Mouse (Mus musculus) hindbrain, postnatal 0 days (tissue): ENCODE measurements around the gene Pxk. TPM values are rescaled to one million over a fixed set of nuclear protein-coding genes. Genes with fewer than 3 reads are reported as not detected.

ENCODE experiments used
- ATAC-seq: fragments of 200-750 bp; cut with Nextera tagmentation; 2 replicates; pipeline ENCODE4 v1.8.0; 2017; ENCODE audit warnings: mild to moderate bottlenecking, moderate TSS enrichment, moderate library complexity
- DNase-seq: peaks from one replicate; pipeline ENCODE4 v3.0.0-alpha.2; 2015; ENCODE audit warnings: low spot score
- H3K27ac ChIP-seq: fragments of 300-500 bp; sonication (generic); 2 replicates; pipeline ENCODE4 v1.5.1; 2014; ENCODE audit warnings: mild to moderate bottlenecking
- H3K27me3 ChIP-seq: fragments of 300-500 bp; sonication (generic); 2 replicates; pipeline ENCODE4 v1.6.1; 2014; ENCODE audit warnings: low read length, mixed read lengths; ENCODE audit not compliant: insufficient read depth
- H3K36me3 ChIP-seq: fragments of 300-500 bp; sonication (generic); 2 replicates; pipeline ENCODE4 v1.6.1; 2014; ENCODE audit warnings: low read length, mixed read lengths; ENCODE audit not compliant: insufficient read depth
- H3K4me1 ChIP-seq: fragments of 300-500 bp; sonication (generic); 2 replicates; pipeline ENCODE4 v1.6.1; 2014; ENCODE audit warnings: antibody characterized with exemption, low read length, mixed read lengths; ENCODE audit not compliant: insufficient read depth
- H3K4me2 ChIP-seq: fragments of 300-500 bp; sonication (generic); 2 replicates; pipeline ENCODE4 v1.6.1; 2014; ENCODE audit warnings: low read depth, mild to moderate bottlenecking, low read length, moderate library complexity, mixed read lengths
- H3K4me3 ChIP-seq: fragments of 300-500 bp; sonication (generic); 2 replicates; pipeline ENCODE4 v1.5.1; 2014; ENCODE audit warnings: low read length
- H3K9ac ChIP-seq: fragments of 300-500 bp; sonication (generic); replicated peaks from 2 replicates; pipeline ENCODE4 v1.6.1; 2014; ENCODE audit warnings: mild to moderate bottlenecking, low read length, moderate library complexity, mixed read lengths
- H3K9me3 ChIP-seq: fragments of 300-500 bp; sonication (generic); 2 replicates; pipeline ENCODE4 v1.6.1; 2016; ENCODE audit warnings: low read length, mixed read lengths
- CTCF ChIP-seq: IDR thresholded peaks from 2 replicates; pipeline ENCODE4 v1.5.1; 2016; ENCODE audit warnings: antibody characterized with exemption, control low read depth, low read depth
- WGBS: fragments of 180-500 bp; shearing (Covaris S2); extraction: QIAGEN DNeasy Blood & Tissue Kit; methylation state at CpG from one replicate; pipeline ENCODE4 v1.1.7; 2014; 5-methylcytosine and 5-hydroxymethylcytosine counted together
- polyA plus RNA-seq: library from polyadenylated mRNA; unstranded; fragments of >200 nt; fragmentation: Nextera tagmentation; extraction: Ambion mirVana; gene quantifications from 2 replicates; pipeline ENCODE4 v1.2.1, GENCODE M21; 2015
- total RNA-seq: library from RNA; depleted of rRNA; stranded (reverse); fragments of >200 nt; gene quantifications from 2 replicates; pipeline ENCODE4 v1.2.3, GENCODE M21; 2014; rRNA removed

Pxk gene
- total and polyA plus RNA-seq, 2 experiments from 2014 or later: 36.3 to 57.4 TPM

DNA sequence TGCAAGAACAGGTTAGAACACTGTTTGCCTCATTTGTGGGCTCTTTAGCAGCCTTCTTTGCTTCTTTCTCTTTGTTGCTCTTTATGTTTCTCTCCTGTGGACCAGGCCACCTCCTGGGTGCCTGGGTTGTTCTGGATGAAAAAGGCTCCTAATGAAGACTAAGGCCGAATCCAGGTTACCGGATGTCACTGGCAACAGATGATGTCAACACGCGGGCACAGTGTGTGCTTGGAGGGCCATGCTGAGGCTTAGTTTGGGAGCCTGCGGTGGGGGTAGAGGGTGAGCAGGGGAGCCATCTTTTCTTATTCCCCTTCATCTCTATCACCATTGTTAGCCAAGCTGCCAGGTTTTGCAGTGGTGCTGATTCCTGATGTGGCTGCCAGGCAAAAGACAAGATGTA lies 109.5 kb downstream of the Pxk start:
- H3K4me1 ChIP-seq: peaks cover 6% of the 10 kb centered on the region; the same call in 1 of the 2 replicates
- no peak overlapping the region for H3K27ac ChIP-seq
- TF ChIP-seq CTCF: no peak
- no peaks in the 10 kb centered on the region for H3K27me3 ChIP-seq
- DNase-seq: no peak
- no peaks in the 10 kb centered on the region for H3K9me3 ChIP-seq
- WGBS: 46% methylated on average over 5 of the region's 5 CpGs
- H3K36me3 ChIP-seq: no peaks in the 10 kb centered on the region
- no peak overlapping the region for H3K9ac ChIP-seq
- no peak overlapping the region for H3K4me3 ChIP-seq
- H3K4me2 ChIP-seq: no peak overlapping the region
- ATAC-seq: no peak

DNA sequence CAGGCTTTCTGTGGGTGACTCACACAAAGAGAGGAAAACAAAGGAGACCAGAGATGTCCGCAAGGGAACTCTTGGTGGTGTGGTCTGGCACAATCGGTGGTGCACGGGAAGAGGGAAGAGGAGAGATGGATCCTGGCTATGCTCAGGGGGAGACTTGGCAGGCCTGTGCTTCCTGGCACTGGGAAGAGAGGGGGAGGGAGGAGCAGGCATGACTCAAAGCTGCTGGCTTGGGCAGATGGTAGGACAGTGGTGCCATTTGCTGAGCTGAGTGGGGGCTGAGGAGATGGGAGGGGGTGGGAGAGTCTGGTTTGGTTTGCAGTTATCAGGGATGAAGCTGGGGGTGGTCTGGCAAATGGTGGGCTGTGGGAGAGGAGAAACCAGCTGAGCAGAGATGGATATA lies 110.9 kb downstream of the Pxk start:
- peak; percentile 56; the same call in 1 of the 2 replicates for ATAC-seq
- no peak for TF ChIP-seq CTCF
- 52% methylated on average over 3 of the region's 3 CpGs for WGBS

DNA sequence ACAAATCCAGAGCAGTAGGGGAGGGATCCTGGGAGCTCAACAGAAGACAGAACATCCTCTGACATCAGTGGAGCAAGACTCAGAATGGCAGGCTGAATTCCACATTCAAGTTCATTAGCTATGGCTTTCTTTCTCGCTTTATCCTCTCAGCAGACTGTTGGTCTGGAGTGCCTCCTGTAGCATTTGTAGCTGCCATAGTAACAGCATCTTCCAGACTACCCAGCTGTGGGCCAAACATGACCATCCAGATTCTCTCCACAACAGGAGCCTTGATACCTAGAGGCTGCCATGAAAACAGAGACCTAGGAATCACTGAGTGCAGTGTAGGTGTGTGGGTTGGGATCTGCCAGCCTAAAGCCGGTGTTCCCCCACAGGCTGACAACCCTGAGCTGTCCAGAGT lies 111.9 kb downstream of the Pxk start:
- WGBS: 82% methylated on average over 2 of the region's 2 CpGs
- DNase-seq: no peak

More for the DNA sequence above, 110.9 kb downstream of the Pxk start:
- no peak overlapping the region for H3K9ac ChIP-seq
- no peak overlapping the region for H3K4me2 ChIP-seq
- no peaks in the 10 kb centered on the region for H3K9me3 ChIP-seq
- no peaks in the 10 kb centered on the region for H3K27me3 ChIP-seq
- peaks cover 6% of the 10 kb centered on the region; the same call in 1 of the 2 replicates for H3K4me1 ChIP-seq
- DNase-seq: peak; percentile 69
- 0 out of 2 replicates have a peak overlapping the region, but pooled peaks have one; percentile 32 for H3K27ac ChIP-seq
- H3K4me3 ChIP-seq: no peak overlapping the region
- no peaks in the 10 kb centered on the region for H3K36me3 ChIP-seq

DNA sequence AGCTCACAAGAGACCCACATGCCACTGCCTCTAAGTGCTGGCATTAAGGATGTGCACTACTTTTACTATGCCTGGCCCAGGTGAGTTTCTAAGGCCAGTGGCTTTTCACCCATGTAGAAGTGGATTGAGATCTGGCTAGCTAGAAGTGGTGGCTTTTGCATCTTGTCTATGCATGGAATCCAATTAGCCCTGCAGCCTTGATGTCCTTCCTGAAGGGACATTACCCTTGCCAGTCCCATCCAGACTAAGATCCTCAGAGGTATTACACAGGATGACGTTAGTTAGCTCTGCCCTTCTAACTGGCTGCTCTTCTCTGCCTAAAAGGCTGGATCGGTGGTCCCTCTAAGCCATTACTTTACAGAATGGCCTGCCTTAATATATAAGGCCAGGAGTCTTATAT lies 115.0 kb downstream of the Pxk start:
- Histone ChIP-seq H3K4me3 (no peak overlapping the region), H3K27me3 (no peaks in the 10 kb centered on the region), H3K9me3 (no peaks in the 10 kb centered on the region), H3K9ac (no peak overlapping the region), H3K36me3 (no peaks in the 10 kb centered on the region), H3K4me2 (no peak overlapping the region), H3K4me1 (peaks cover 15% of the 10 kb centered on the region; the same call in 1 of the 2 replicates), H3K27ac (no peak overlapping the region)
- TF ChIP-seq CTCF: no peak
- ATAC-seq (no peak), DNase-seq (no peak)
- WGBS: 79% methylated on average over 2 of the region's 2 CpGs

More for the DNA sequence above, 111.9 kb downstream of the Pxk start:
- ATAC-seq: no peak
- Histone ChIP-seq H3K27me3 (no peaks in the 10 kb centered on the region), H3K36me3 (no peaks in the 10 kb centered on the region), H3K4me1 (peaks cover 6% of the 10 kb centered on the region; the same call in 1 of the 2 replicates), H3K4me3 (no peak overlapping the region), H3K9ac (no peak overlapping the region), H3K9me3 (no peaks in the 10 kb centered on the region), H3K27ac (no peak overlapping the region; the same call in 1 of the 2 replicates), H3K4me2 (no peak overlapping the region)
- no peak for TF ChIP-seq CTCF

DNA sequence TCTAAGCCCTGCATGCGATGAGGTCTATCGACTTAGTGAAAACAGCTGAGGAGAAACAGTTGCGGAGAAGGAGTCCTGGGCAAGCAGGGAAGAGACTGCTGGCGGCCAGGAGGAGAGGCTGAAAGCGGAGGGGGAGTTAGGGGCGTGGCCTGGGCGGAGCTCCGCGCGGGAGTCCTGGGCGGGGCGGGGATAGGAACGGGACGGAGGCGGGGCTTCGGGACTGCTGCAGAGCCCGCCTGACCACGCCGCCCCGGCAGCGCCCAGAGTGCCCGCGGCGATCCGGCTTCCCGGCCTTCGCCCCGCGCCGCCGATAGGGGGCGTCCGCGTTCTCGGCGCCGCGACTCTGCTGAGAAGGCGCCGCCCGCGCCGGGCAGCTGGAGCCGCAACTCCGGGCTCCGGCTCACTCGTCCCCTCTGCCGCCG lies 115.8 kb downstream of the Pxk start, which contains the start of gene Kctd6:
TSS of gene Kctd6 (plus strand) at position 338 of the 422 bp plus-strand sequence.
- Histone ChIP-seq H3K27me3 (no peaks in the 10 kb centered on the region), H3K9me3 (no peaks in the 10 kb centered on the region), H3K36me3 (no peaks in the 10 kb centered on the region), H3K27ac (peak within 1 kb of the TSS; percentile 98), H3K4me1 (peaks cover 23% of the 10 kb centered on the region), H3K4me2 (peak within 1 kb of the TSS; percentile 75), H3K4me3 (peak within 1 kb of the TSS; percentile 73), H3K9ac (peak within 1 kb of the TSS; percentile 93)
- ATAC-seq (peak; percentile 97), DNase-seq (peak; percentile 97)
- TF ChIP-seq CTCF: peak; percentile 28; the same call in 1 of the 2 replicates
- WGBS: 0% methylated on average over 13 of the region's 49 CpGs

Other genes starting within 250 kb of the Pxk start
- gene Gm45521, start 140.9 kb upstream of the Pxk start, total RNA-seq: not detected in 2 replicates
- 0.23 TPM in 1 of 2 replicates, not detected in the other for gene Gm45521, start 140.9 kb upstream of the Pxk start, polyA plus RNA-seq
- not detected in 2 replicates for gene Dnase1l3, start 103.6 kb upstream of the Pxk start, total RNA-seq
- 0.05 and 0.09 TPM in 2 replicates for gene Dnase1l3, start 103.6 kb upstream of the Pxk start, polyA plus RNA-seq
- gene Abhd6, start 95.3 kb upstream of the Pxk start, total RNA-seq: 14.8 and 15.8 TPM in 2 replicates
- gene Abhd6, start 95.3 kb upstream of the Pxk start, polyA plus RNA-seq: 33.5 and 36.5 TPM in 2 replicates
- 16.1 and 18.9 TPM in 2 replicates for gene Rpp14, start 17.8 kb upstream of the Pxk start, total RNA-seq
- gene Rpp14, start 17.8 kb upstream of the Pxk start, polyA plus RNA-seq: 36.2 and 45.3 TPM in 2 replicates
- 123 and 135 TPM in 2 replicates for gene Pdhb, start 74.8 kb downstream of the Pxk start, total RNA-seq
- 292 and 295 TPM in 2 replicates for gene Pdhb, start 74.8 kb downstream of the Pxk start, polyA plus RNA-seq
- 15.2 and 21.1 TPM in 2 replicates for gene Kctd6, start 115.9 kb downstream of the Pxk start, total RNA-seq
- gene Kctd6, start 115.9 kb downstream of the Pxk start, polyA plus RNA-seq: 41.8 and 42.2 TPM in 2 replicates
- 0.50 TPM in 1 of 2 replicates, not detected in the other for gene Acox2, start 161.1 kb downstream of the Pxk start, total RNA-seq
- 0.30 and 0.41 TPM in 2 replicates for gene Acox2, start 161.1 kb downstream of the Pxk start, polyA plus RNA-seq
- gene Fam107a, start 219.8 kb downstream of the Pxk start, total RNA-seq: 8.8 and 11.4 TPM in 2 replicates
- 0.80 and 0.83 TPM in 2 replicates for gene Fam107a, start 219.8 kb downstream of the Pxk start, polyA plus RNA-seq